Mouse (Mus musculus) megakaryocyte, embryonic 14.5 days (primary cell): Measurements from ENCODE around the gene Neurog3.

Source experiments
- FLI1 ChIP-seq: IDR thresholded peaks from 2 replicates; pipeline ENCODE4 v1.6.1; 2012; ENCODE audit warnings: low read length, inconsistent platforms, mixed read lengths
- GATA1 ChIP-seq: IDR thresholded peaks from 3 replicates; pipeline ENCODE4 v1.6.1; 2012; ENCODE audit warnings: mixed read lengths, low read length, inconsistent platforms, borderline replicate concordance

DNA sequence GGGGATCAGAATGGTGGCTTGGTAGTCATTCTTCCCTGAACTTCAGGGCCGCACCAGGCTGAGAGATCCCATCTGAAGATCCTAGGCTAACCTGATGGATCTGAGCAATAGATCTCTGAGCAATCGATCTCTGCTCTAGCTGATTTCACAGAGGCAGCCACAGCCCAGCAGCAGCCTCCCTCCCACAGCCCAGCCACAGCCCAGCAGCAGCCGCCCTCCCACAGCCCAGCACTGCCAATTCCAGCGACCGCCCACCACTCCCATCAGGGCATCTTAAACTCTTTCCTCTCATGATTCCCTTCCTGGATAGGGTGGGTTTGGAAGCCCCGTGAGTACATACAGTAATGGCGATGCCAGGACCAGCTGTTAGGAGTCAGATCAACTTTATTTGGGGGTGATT is 43.8 kb upstream of the Neurog3 start:
- TF ChIP-seq FLI1 (no peak), GATA1 (no peak)
